In genomic region chr12:86968468-86969219, GRCm38 (mm10) we compare ENCODE assay signal across 10 mouse cellular contexts. TPM values are rescaled to one million over a fixed set of nuclear protein-coding genes. Genes with fewer than 3 reads are reported as not detected.
DNase-seq lines count a peak whose midpoint lies in the region; ATAC-seq and TF ChIP-seq lines count a peak whose summit lies in the region.
"Had no signal": no experiment of that assay in that cellular context is flagged by ENCODE, and none has a peak within 500 bp of the region (broad histone marks: within the 10 kb centered on the region; RNA-seq: fewer than 3 reads in every experiment).

No protein-coding gene starts in this region.

- peaks cover 13% of the 10 kb centered on the region for H3K4me1 ChIP-seq in forebrain, embryonic 13.5 days
- H3K4me1 ChIP-seq in forebrain, embryonic 12.5 days, result peaks cover 14% of the 10 kb centered on the region
- peaks cover 5% of the 10 kb centered on the region; the same call in 1 of the 2 replicates for H3K4me1 ChIP-seq in liver, postnatal 0 days (ENCODE audit: insufficient read depth)

- peaks cover 23% of the 10 kb centered on the region for H3K36me3 ChIP-seq in forebrain, embryonic 13.5 days (ENCODE audit: poor library complexity, severe bottlenecking)
- H3K36me3 ChIP-seq in forebrain, embryonic 12.5 days (replicated peaks), result peaks cover 22% of the 10 kb centered on the region
- H3K36me3 ChIP-seq in liver, postnatal 0 days (replicated peaks; ENCODE audit: insufficient read depth, low read length), result peaks cover 2% of the 10 kb centered on the region; the same call in 1 of the 2 replicates

- H3K27me3 ChIP-seq in forebrain, embryonic 13.5 days, result no peaks in the 10 kb centered on the region
- no peaks in the 10 kb centered on the region for H3K27me3 ChIP-seq in forebrain, embryonic 12.5 days
- no peaks in the 10 kb centered on the region for H3K27me3 ChIP-seq in liver, postnatal 0 days (ENCODE audit: insufficient read depth, low read length)
- H3K27me3 ChIP-seq: midbrain, embryonic 12.5 days had no signal

- no peak overlapping the region for H3K4me3 ChIP-seq in forebrain, embryonic 13.5 days
- H3K4me3 ChIP-seq in forebrain, embryonic 12.5 days (replicated peaks), result no peak overlapping the region
- H3K4me3 ChIP-seq in liver, postnatal 0 days (ENCODE audit: low read depth, low read length), result no peak overlapping the region
- H3K4me3 ChIP-seq: midbrain, embryonic 12.5 days had no signal

- H3K9ac ChIP-seq in forebrain, embryonic 13.5 days, result no peak overlapping the region
- H3K9ac ChIP-seq in forebrain, embryonic 12.5 days, result no peak overlapping the region
- no peak overlapping the region for H3K9ac ChIP-seq in liver, postnatal 0 days (replicated peaks)
- H3K9ac ChIP-seq: midbrain, embryonic 12.5 days had no signal

- TF ChIP-seq CTCF in liver, postnatal 0 days (IDR thresholded peaks at IDR 0.05; ENCODE audit: low read depth), result no peak

- DNase-seq in adipocyte (ENCODE audit: low spot score), result peak; percentile 49
- DNase-seq in heart, adult 9 months (ENCODE audit: low spot score in 2 of 2), result peak; percentile 74 to 82
- no peak for DNase-seq in liver, postnatal 0 days
- DNase-seq in spleen, postnatal 36 days (ENCODE audit: low spot score in 2 of 2), result no peak
- no peak for DNase-seq in kidney, adult 8-10 months
- no peak for DNase-seq in adrenal gland, postnatal 10 days

- no peak for ATAC-seq in forebrain, embryonic 13.5 days
- no peak for ATAC-seq in forebrain, embryonic 12.5 days (ENCODE audit: low FRiP score)
- peak; percentile 40; the same call in 1 of the 2 replicates for ATAC-seq in liver, postnatal 0 days

- 0 out of 2 replicates have a peak overlapping the region, but pooled peaks have one; percentile 19 for H3K27ac ChIP-seq in forebrain, embryonic 13.5 days
- no peak overlapping the region for H3K27ac ChIP-seq in forebrain, embryonic 12.5 days
- H3K27ac ChIP-seq in liver, postnatal 0 days (ENCODE audit: low read depth), result peak overlapping the region; percentile 44; the same call in 1 of the 2 replicates
- H3K27ac ChIP-seq: midbrain, embryonic 12.5 days had no signal

- 67% methylated on average over 13 of the region's 13 CpGs for WGBS in forebrain, embryonic 13.5 days
- WGBS in forebrain, embryonic 12.5 days, result 70% methylated on average over 13 of the region's 13 CpGs
- 38% methylated on average over 13 of the region's 13 CpGs for WGBS in liver, postnatal 0 days (ENCODE audit: insufficient replicate concordance)

- no peaks in the 10 kb centered on the region for H3K9me3 ChIP-seq in forebrain, embryonic 13.5 days (replicated peaks)
- H3K9me3 ChIP-seq in forebrain, embryonic 12.5 days, result no peaks in the 10 kb centered on the region
- no peaks in the 10 kb centered on the region for H3K9me3 ChIP-seq in liver, postnatal 0 days (ENCODE audit: low read length)
- H3K9me3 ChIP-seq: midbrain, embryonic 12.5 days had no signal

- H3K4me2 ChIP-seq in forebrain, embryonic 13.5 days, result no peak overlapping the region
- no peak overlapping the region for H3K4me2 ChIP-seq in forebrain, embryonic 12.5 days
- H3K4me2 ChIP-seq in liver, postnatal 0 days (ENCODE audit: low read depth, low read length), result peak overlapping the region; percentile 10
- H3K4me2 ChIP-seq: midbrain, embryonic 12.5 days had no signal

- peak; percentile 18; the same call in 1 of the 2 replicates for TF ChIP-seq EP300 in liver, postnatal 0 days (IDR thresholded peaks at IDR 0.05; ENCODE audit: low read depth)

RNA-seq across cellular contexts. Expression of gene Zdhhc22, which starts 21.6 kb away (rescaled TPM):
- 2.3 and 2.7 TPM in 2 replicates for polyA plus RNA-seq in forebrain, embryonic 13.5 days (2015; fragmentation: Nextera tagmentation; extraction: Ambion mirVana)
- 1.1 and 1.6 TPM in 2 replicates for polyA plus RNA-seq in forebrain, embryonic 12.5 days (2016; fragmentation: Nextera tagmentation; extraction: Ambion mirVana)
- polyA plus RNA-seq in liver, postnatal 0 days (2015; fragmentation: Nextera tagmentation; extraction: Ambion mirVana), result not detected in 2 replicates
- total RNA-seq in adrenal gland, postnatal 10 days (2021), result under 1 TPM; 0.54 to 0.85 TPM
- polyA plus RNA-seq: testis, adult 2 months had no signal

RNA-seq across cellular contexts. Expression of gene Cipc, which starts 21.8 kb away (rescaled TPM):
- 46.1 and 53.1 TPM in 2 replicates for polyA plus RNA-seq in forebrain, embryonic 13.5 days (2015; fragmentation: Nextera tagmentation; extraction: Ambion mirVana)
- 49.5 and 51.4 TPM in 2 replicates for polyA plus RNA-seq in forebrain, embryonic 12.5 days (2016; fragmentation: Nextera tagmentation; extraction: Ambion mirVana)
- 4.4 and 4.7 TPM in 2 replicates for polyA plus RNA-seq in liver, postnatal 0 days (2015; fragmentation: Nextera tagmentation; extraction: Ambion mirVana)
- total RNA-seq in adrenal gland, postnatal 10 days (2021), result 10 to 100 TPM; 21.0 to 23.7 TPM

RNA-seq across cellular contexts. Expression of gene Tmem63c, which starts 52.5 kb away (rescaled TPM):
- 1.6 and 2.2 TPM in 2 replicates for polyA plus RNA-seq in forebrain, embryonic 13.5 days (2015; fragmentation: Nextera tagmentation; extraction: Ambion mirVana)
- polyA plus RNA-seq in forebrain, embryonic 12.5 days (2016; fragmentation: Nextera tagmentation; extraction: Ambion mirVana), result 1.5 and 1.6 TPM in 2 replicates
- polyA plus RNA-seq in liver, postnatal 0 days (2015; fragmentation: Nextera tagmentation; extraction: Ambion mirVana), result not detected in 2 replicates
- total RNA-seq in adrenal gland, postnatal 10 days (2021), result 1 to 10 TPM in 1 of 2 experiments, under 1 TPM in 1; 0.93 to 1.2 TPM

Comparison
In these comparisons a context has a peak if more than half of its experiments do, and no peak if none do; other contexts are left out.
1. DNase-seq: peak in adipocyte (single experiment) and heart, adult 9 months (2 of 2); none in liver, postnatal 0 days (single experiment), spleen, postnatal 36 days (0 of 2), kidney, adult 8-10 months (0 of 2) and adrenal gland, postnatal 10 days (single experiment).